Mouse (Mus musculus): ENCODE measurements around the gene Vmn1r29. TPM values are rescaled to one million over a fixed set of nuclear protein-coding genes. Genes with fewer than 3 reads are reported as not detected.
"Not testable (repeated sequence)": the region's sequence is repeated elsewhere in the genome, so short reads cannot be mapped to it uniquely, and the experiment has no call there.

The Vmn1r29 gene
- polyA plus RNA-seq (2015; fragmentation: Nextera tagmentation; extraction: Ambion mirVana): not detected in 2 replicates

GRCm38 (mm10) chr6:58301249-58301648 lies at the start of gene Vmn1r29:
Gene Vmn1r29 (plus strand): TSS chr6:58301549.
- H3K4me2 ChIP-seq: no peak within 1 kb of the TSS
- H3K27me3 ChIP-seq: no peaks in the 10 kb centered on the region
- no peaks in the 10 kb centered on the region for H3K9me3 ChIP-seq
- no peak for ATAC-seq (ENCODE audit: insufficient number of reproducible peaks, insufficient read depth, low FRiP score, low TSS enrichment, low read depth)
- no peaks in the 10 kb centered on the region for H3K4me1 ChIP-seq
- no peak within 1 kb of the TSS for H3K9ac ChIP-seq
- H3K4me3 ChIP-seq: no peak within 1 kb of the TSS
- H3K36me3 ChIP-seq: no peaks in the 10 kb centered on the region
- H3K27ac ChIP-seq: no peak within 1 kb of the TSS

- Histone ChIP-seq H3K9ac (no peak within 1 kb of the TSS), H3K27me3 (no peaks in the 10 kb centered on the region), H3K9me3 (no peaks in the 10 kb centered on the region), H3K27ac (no peak within 1 kb of the TSS), H3K4me1 (no peaks in the 10 kb centered on the region), H3K36me3 (no peaks in the 10 kb centered on the region), H3K4me3 (no peak within 1 kb of the TSS), H3K4me2 (no peak within 1 kb of the TSS)
- 88% methylated on average over 1 of the region's 1 CpGs for WGBS
- ATAC-seq (ENCODE audit: insufficient number of reproducible peaks, insufficient read depth, low FRiP score, low TSS enrichment, low read depth): no peak
Observed at GRCm38 (mm10) chr6:58261737-58262136, 39.6 kb upstream of the Vmn1r29 start, which contains the start of gene Vmn1r28. Gene Vmn1r28 (plus strand): TSS chr6:58262037.

- not testable (repeated sequence) for H3K36me3 ChIP-seq; H3K27ac ChIP-seq; ATAC-seq (ENCODE audit: insufficient number of reproducible peaks, insufficient read depth, low FRiP score, low TSS enrichment, low read depth); H3K9ac ChIP-seq; H3K27me3 ChIP-seq; H3K9me3 ChIP-seq; H3K4me3 ChIP-seq; H3K4me2 ChIP-seq; H3K4me1 ChIP-seq
- 96% methylated on average over 1 of the region's 1 CpGs for WGBS
Observed at GRCm38 (mm10) chr6:58279661-58280060, 21.7 kb upstream of the Vmn1r29 start.

GRCm38 (mm10) chr6:58292201-58292600 lies 9.1 kb upstream of the Vmn1r29 start:
- Histone ChIP-seq H3K9ac (no peak overlapping the region), H3K36me3 (no peaks in the 10 kb centered on the region), H3K27ac (no peak overlapping the region), H3K4me2 (no peak overlapping the region), H3K4me1 (no peaks in the 10 kb centered on the region), H3K27me3 (no peaks in the 10 kb centered on the region), H3K4me3 (no peak overlapping the region), H3K9me3 (no peaks in the 10 kb centered on the region)
- ATAC-seq (ENCODE audit: insufficient number of reproducible peaks, insufficient read depth, low FRiP score, low TSS enrichment, low read depth): no peak
- 65% methylated on average over 2 of the region's 2 CpGs for WGBS

- H3K4me1 ChIP-seq; H3K9ac ChIP-seq; H3K4me3 ChIP-seq; H3K9me3 ChIP-seq; H3K27ac ChIP-seq; ATAC-seq (ENCODE audit: insufficient number of reproducible peaks, insufficient read depth, low FRiP score, low TSS enrichment, low read depth); H3K36me3 ChIP-seq; H3K27me3 ChIP-seq; H3K4me2 ChIP-seq: not testable (repeated sequence)
- WGBS: 82% methylated on average over 19 of the region's 19 CpGs
Observed at GRCm38 (mm10) chr6:58298511-58298910, 2.8 kb upstream of the Vmn1r29 start.

- WGBS: 77% methylated on average over 17 of the region's 17 CpGs
Observed at GRCm38 (mm10) chr6:58330686-58331085, 29.3 kb downstream of the Vmn1r29 start.

More at GRCm38 (mm10) chr6:58330686-58331085, 29.3 kb downstream of the Vmn1r29 start:
- not testable (repeated sequence) for H3K9me3 ChIP-seq; H3K27ac ChIP-seq; H3K36me3 ChIP-seq; H3K9ac ChIP-seq; H3K4me1 ChIP-seq; H3K4me2 ChIP-seq; H3K27me3 ChIP-seq; ATAC-seq (ENCODE audit: insufficient number of reproducible peaks, insufficient read depth, low FRiP score, low TSS enrichment, low read depth); H3K4me3 ChIP-seq

Other genes starting within 250 kb of the Vmn1r29 start
- not detected in 2 replicates for gene Vmn1r27, start 82.7 kb upstream of the Vmn1r29 start, polyA plus RNA-seq (2015; fragmentation: Nextera tagmentation; extraction: Ambion mirVana)
- gene Vmn1r28, start 39.5 kb upstream of the Vmn1r29 start, polyA plus RNA-seq (2015; fragmentation: Nextera tagmentation; extraction: Ambion mirVana): not detected in 2 replicates
- not detected in 2 replicates for gene Vmn1r30, start 141.8 kb downstream of the Vmn1r29 start, polyA plus RNA-seq (2015; fragmentation: Nextera tagmentation; extraction: Ambion mirVana)
- gene Vmn1r31, start 173.8 kb downstream of the Vmn1r29 start, polyA plus RNA-seq (2015; fragmentation: Nextera tagmentation; extraction: Ambion mirVana): not detected in 2 replicates